Mouse (Mus musculus) urinary bladder, adult 18-20 months (tissue): ENCODE measurements around the gene Tnfrsf13c.

Source experiments
- DNase-seq, 2 experiments: peaks; one replicate each; pipeline ENCODE4 v3.0.0; 2022; ENCODE audit warnings: low spot score in 2 of 2, mixed read lengths in 2 of 2

The Tnfrsf13c gene

GRCm38 (mm10) chr15:82230098-82230611 is 6.0 kb upstream of the Tnfrsf13c start:
- DNase-seq: no peak

- no peak for DNase-seq
Measured at GRCm38 (mm10) chr15:82229542-82230045, 5.4 kb upstream of the Tnfrsf13c start.

DNA sequence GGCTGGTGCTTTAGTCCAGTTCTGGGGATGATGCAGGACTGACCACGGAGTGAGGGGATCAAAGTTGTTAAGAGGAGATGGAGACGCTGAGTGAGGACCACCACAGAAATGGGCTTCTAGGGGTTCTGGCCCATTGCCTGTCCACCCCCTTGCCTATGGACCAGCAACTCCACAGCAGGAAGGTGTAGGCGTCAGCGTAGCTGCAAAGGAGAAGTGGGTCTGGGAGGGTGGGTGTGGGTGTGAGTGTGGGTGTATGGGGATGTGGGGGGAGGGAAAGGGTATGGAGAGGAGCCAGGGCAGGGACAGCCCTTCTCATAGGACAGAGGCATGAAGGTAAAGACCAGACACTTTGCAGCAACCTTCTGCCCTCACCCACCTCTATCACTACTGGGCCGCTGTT is 1.6 kb upstream of the Tnfrsf13c start:
- no peak for DNase-seq

GRCm38 (mm10) chr15:82224602-82225215 is 540 bp upstream of the Tnfrsf13c start:
- no peak for DNase-seq

GRCm38 (mm10) chr15:82223251-82223650 is 918 bp downstream of the Tnfrsf13c start:
- DNase-seq: no peak

DNA sequence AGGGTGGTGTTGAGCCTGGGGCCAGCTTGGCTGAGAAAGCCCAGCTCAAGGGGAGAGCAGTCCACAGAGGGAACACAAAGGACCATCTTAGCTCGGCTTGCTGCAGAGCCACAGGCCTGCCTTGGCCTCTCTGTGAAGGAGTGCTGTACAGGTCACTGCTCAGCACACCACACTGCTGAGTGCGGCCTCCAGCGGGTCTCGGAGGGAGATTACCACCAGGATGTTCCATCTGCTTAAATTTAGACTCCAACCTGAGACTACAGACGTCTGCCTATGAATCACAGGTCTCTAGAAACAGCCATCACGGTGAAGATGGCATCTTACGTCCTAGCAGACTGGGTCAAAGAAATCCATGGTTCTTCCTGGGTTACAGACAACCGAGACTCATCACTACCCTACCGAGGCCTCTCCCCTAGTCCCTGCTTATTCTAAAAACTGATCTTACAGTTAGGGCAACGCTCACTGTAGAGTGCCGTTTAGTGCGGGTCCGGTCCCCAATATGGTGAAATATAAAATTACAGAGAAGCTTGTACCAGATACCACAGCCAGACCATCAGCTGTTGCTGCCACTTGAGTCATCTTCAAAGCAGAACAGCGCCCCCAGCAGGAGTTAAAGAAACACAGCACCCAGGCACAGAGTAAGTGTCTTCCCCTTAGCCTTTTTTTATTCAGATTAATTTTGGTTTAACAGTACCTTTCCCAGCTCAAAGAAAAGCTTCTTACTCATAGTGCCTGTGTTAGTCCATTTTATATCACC is 2.9 kb downstream of the Tnfrsf13c start:
- no peak for DNase-seq

GRCm38 (mm10) chr15:82220003-82220675 is 4.0 kb downstream of the Tnfrsf13c start:
- DNase-seq: no peak

DNA sequence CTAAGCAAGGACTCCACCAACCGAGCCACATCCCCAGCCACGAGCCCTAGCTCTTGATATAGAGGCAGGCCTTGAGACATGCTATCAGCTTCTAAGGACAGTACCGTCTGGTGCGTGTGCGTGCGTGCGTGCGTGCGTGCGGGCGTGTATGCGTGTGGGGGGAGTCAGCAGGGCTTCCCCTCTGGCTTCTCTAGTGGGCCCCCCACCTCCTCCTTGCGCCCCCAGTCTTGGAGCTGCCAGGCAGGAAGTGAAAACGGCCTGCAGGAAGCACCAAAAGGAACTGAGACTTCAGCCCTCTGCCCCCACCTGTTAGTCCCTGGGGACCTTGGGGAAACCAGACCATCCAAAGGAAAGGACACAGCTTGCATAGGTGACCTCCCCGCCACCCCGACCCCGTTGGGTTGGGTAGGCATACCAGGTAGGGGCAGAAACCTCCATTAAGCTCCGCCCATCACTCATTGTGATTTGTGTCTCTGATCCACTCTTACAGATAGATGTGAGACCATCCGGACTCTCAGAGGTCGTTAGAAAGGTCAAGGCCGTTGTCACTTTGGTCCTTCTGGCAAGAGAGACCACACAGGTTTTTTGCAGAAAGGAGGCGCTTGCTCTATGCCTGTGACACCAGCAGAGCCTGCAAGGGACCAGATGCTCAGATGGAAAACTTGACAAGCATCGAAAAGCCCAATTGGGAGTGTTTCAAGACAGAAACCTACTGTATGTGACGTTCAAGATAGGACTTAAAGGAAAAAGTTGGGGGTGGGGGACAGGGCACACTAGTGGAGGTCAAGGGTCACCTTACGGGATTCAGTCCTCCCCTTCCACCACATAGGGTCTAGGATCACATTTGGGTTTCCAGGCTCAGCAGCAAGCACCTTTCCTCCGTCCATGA is 5.1 kb downstream of the Tnfrsf13c start:
- DNase-seq: no peak

GRCm38 (mm10) chr15:82217980-82218379 is 6.2 kb downstream of the Tnfrsf13c start:
- no peak for DNase-seq

- DNase-seq: no peak
Measured at GRCm38 (mm10) chr15:82217039-82217438, 7.1 kb downstream of the Tnfrsf13c start.

DNA sequence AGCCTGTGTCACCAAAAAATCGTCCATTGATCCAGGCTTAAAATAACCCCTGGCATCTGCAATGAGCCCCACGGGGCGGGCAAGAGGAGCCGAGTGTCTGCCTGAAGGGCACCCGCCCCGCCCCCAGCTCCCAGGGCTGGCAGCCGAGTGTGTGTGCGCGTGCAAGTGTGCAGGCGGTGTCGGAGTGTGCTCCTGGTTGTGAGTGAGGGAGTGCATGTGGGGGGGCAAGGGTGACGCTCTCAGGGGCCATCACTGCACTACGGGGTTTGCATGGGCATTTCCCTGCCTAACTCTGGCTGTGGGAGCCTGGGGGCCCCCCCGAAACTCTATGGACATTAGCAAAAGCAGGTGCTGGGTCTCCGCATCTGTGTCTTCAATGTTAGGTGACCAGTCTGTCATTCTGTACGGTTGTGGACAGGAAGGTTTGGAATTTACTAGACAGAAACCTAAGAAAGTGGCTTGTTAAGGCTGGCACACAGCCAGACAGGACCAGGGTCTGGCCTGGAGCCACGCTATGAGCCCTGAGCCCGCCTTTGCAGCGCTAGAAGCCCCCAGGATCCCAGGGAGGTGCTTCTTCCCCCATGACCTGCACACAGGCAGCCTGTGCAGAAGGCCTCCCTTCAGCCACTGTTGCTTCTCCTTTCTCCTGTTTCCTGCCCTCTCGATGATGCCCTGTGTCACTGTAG is 7.9 kb downstream of the Tnfrsf13c start:
- no peak for DNase-seq

- no peak for DNase-seq
Measured at GRCm38 (mm10) chr15:82215332-82216046, 8.7 kb downstream of the Tnfrsf13c start.

- no peak for DNase-seq
Measured at GRCm38 (mm10) chr15:82213222-82213621, 10.9 kb downstream of the Tnfrsf13c start.

GRCm38 (mm10) chr15:82212752-82213063 is 11.5 kb downstream of the Tnfrsf13c start, which contains the start of gene Shisa8:
Gene Shisa8, minus strand, starts transcription at chr15:82212815.
- DNase-seq: no peak

GRCm38 (mm10) chr15:82211911-82212751 is 12.0 kb downstream of the Tnfrsf13c start:
- DNase-seq: no peak

DNA sequence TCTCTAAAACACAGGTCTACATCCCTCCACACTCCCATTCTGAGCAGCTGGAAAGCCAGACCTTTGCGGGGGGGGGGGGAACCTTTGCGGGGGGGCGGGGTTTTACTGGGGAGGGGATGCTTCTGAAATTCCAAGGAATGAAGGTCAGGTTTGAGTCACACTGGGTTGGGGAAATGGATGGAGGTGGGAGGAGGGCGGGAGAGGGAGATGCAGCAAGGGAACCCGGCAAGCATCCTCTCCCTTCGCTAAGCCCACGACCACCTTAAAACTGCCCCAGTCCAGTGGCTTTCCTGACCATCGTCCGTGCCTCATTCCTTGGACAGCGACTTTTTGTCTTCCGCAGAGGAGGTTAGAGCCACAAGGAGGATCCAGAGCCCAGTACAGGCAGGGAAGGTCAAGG is 12.9 kb downstream of the Tnfrsf13c start:
- DNase-seq: no peak

DNA sequence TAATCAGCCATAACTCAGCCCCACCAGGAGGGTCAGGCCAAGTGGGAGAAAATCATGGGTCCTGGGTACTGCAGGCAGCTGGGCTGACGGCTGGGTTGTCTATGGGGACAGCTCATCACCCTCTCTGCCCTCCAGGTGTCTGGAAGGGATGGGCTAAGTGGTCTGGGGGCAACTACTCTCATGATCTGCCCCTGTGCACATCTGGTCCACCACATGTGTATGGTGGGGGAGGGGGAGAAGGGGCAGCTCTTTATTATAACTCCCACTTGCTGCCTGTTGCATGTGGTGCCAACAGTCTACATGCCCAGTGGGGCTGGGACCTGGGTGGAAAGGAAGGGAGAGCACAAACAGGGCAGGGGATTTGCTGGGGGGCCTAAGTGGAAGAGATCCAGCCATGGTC is 13.4 kb downstream of the Tnfrsf13c start:
- DNase-seq: no peak

- no peak for DNase-seq
Measured at GRCm38 (mm10) chr15:82209295-82210050, 14.7 kb downstream of the Tnfrsf13c start.

- no peak for DNase-seq
Measured at GRCm38 (mm10) chr15:82208307-82208706, 15.9 kb downstream of the Tnfrsf13c start.
